Mouse (Mus musculus) spleen, adult 2 months (tissue): ENCODE data around the gene Rab3gap2.

Experiments used
- CTCF ChIP-seq: fragments of 200-500 bp; IDR thresholded peaks from 2 replicates; pipeline ENCODE4 v1.5.1; 2011; ENCODE audit warnings: mild to moderate bottlenecking, inconsistent platforms; ENCODE audit not compliant: insufficient read depth, insufficient read length, insufficient replicate concordance; ENCODE audit errors: extremely low read depth
- POLR2A ChIP-seq: fragments of 200-500 bp; IDR thresholded peaks from 2 replicates; pipeline ENCODE4 v1.6.1; 2011; ENCODE audit warnings: low read depth, low read length, inconsistent platforms

GRCm38 (mm10) chr1:185255336-185255735 is 51.4 kb downstream of the Rab3gap2 start:
- TF ChIP-seq CTCF: no peak
- no peak for TF ChIP-seq POLR2A
